Mouse (Mus musculus): Measurements from ENCODE around the gene Col19a1.

GRCm38 (mm10) chr1:24587141-24587541 is at the start of gene Col19a1:
- TF ChIP-seq POLR2A (IDR thresholded peaks at IDR 0.05; ENCODE audit: borderline replicate concordance, insufficient read depth, low read length) (peak; percentile 49; the same call in 1 of the 2 replicates), CTCF (IDR thresholded peaks at IDR 0.05; ENCODE audit: borderline replicate concordance, insufficient read depth, low read depth, low read length) (no peak)
